Mouse (Mus musculus) E14TG2a.4 (cell line): ENCODE measurements around the gene Dusp5.

ENCODE experiments used
- CTCF ChIP-seq: conservative IDR thresholded peaks from 2 replicates; pipeline ENCODE4 v1.5.1; 2014; ENCODE audit warnings: low read length
- NANOG ChIP-seq: IDR thresholded peaks from 2 replicates; pipeline ENCODE4 v1.6.1; 2014; ENCODE audit warnings: borderline replicate concordance, low read length, mixed read lengths
- POU5F1 ChIP-seq: IDR thresholded peaks from 2 replicates; pipeline ENCODE4 v1.6.1; 2014; ENCODE audit warnings: low read length, borderline replicate concordance

GRCm38 (mm10) chr19:53529705-53530562 lies 1.0 kb downstream of the Dusp5 start:
- TF ChIP-seq NANOG: no peak
- TF ChIP-seq CTCF: no peak
- no peak for TF ChIP-seq POU5F1
